Mouse (Mus musculus) kidney, postnatal 10 days (tissue): ENCODE data around the gene Yif1b.

Experiments
- DNase-seq: peaks from one replicate; pipeline ENCODE4 v3.0.0; 2021; ENCODE audit warnings: mixed read lengths

Yif1b gene

GRCm38 (mm10) chr7:29246015-29246414 is 7.9 kb downstream of the Yif1b start:
- no peak for DNase-seq

GRCm38 (mm10) chr7:29246619-29247313 is 8.6 kb downstream of the Yif1b start:
- no peak for DNase-seq

DNA sequence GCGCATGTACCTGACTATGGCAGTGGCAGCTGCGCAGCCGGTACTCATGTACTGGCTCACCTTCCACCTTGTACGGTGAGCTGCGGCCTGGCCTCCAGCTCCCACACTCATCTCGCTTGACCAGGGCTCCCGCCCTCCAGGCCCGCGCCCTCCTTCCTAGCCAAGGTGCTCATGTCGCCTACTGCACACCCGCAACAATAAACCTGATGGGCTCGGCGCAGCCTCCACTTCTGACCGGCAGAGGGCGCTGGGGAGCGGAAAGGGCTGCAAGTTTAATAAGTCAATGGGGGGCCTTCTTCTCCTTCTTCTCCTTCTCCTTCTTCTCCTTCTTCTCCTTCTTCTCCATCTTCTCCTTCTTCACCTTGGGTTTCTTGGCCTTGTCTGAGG is 9.2 kb downstream of the Yif1b start:
- peak; percentile 89 for DNase-seq

DNA sequence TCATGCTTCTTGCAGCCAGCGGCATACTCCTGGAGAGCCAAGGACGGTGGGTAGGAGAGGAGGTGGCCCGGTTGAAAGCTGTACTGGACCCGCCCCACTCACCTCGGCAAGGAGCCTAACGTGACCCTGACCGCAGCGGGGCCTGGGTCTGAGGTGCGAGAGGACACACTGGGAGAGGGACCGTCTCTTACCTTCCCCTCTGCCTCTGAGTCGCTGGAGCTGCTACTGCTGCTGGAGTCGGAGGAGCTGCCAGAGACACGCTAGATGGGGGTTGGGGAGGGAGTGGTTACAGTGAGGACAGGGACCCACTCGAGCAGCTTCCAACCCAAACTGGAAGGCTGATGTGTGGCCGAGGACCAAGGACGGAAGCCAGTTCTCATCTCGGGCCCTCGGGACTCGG is 9.6 kb downstream of the Yif1b start:
- DNase-seq = peak; percentile 62

DNA sequence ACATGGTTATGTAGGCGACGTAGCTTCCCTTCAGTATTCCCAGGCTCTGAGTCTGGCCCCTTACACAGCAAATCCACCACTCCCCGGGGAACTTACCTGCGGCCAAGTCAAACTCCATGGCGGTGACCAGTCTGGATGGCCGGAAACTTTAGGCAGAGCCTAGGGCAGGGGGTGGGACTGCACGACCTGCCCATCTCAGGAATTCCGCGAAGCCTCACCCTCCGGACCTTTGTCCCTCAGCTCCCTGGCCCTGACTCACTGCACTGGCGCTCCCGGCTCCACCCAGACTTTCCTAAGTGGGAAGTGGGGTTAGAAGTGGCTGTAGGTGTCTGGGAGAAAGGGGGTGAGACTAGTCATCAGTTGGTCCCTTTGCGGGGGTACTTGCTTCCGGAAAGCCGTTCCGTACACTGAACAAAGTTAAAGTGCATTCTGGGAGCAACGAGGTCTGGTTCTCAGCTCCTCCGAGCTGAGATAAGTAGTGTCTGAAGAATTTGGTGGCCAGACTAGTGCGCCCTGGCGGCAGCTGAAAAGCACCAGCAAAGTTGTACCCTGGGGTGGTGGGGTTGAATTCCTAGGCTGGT is 10.2 kb downstream of the Yif1b start, which contains the start of gene 2200002D01Rik:
TSS of gene 2200002D01Rik (minus strand) at position 206 of the 581 bp plus-strand sequence.
- DNase-seq = peak; percentile 72

DNA sequence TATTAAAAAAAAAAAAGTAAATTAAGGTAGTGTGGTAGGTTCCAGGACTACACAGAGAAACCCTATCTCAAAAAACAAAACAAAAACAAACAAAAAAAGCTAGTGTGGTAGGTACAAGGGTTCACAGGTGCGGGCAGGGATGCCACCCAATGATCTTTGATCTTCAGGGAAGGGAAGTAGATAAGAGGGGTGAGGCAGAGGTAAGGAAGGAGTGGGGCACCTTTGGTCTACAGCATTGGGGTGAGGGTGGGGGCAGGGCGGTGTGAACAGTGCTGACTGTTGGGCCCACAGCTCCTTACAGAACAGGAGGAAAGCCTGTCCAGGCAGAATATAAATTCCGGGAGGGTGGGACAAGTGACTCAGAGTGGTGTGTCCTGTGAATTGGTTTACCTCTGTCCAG is 13.0 kb downstream of the Yif1b start:
- DNase-seq = no peak

DNA sequence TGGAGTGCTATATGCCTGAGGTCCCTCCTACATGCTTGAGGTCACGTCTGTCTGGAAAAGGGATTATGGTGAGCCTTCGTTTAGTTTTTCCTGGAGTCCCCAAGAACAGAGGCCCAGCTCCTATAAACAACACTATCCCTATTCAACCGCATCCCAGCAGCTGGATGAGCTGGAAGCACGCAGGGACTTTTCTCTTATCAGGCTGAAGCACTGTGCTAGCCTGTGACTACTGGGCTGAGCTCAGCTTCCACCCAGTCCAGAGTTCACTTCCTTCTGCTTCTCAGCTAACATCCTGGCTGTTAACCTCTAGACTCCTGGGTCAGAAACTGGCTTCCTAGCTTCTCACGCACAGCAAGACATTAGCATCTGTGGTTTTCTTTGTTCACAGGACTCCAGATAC is 15.7 kb downstream of the Yif1b start:
- DNase-seq = peak; percentile 54

- DNase-seq = no peak
Measured at GRCm38 (mm10) chr7:29255875-29256274, 17.7 kb downstream of the Yif1b start.

DNA sequence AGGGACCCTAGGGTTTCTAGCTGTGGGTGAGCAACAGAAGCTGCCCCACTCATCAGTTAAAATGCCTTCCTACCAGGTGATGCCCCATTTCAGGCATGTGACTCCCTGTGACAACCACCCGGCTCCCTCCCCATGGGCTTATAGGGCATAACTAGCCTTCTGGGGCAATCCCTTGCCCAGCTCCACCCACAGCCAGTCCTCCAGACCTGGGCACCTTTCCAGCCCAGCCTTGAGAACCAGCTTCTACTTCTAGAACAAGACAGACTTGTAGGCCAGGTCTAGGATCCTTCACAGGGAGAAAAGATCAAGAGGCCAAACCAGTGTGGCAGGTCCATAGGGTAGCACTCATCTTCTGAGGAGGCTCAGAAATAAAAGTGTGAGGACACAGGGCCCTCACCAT is 19.2 kb downstream of the Yif1b start:
- peak; percentile 69 for DNase-seq

DNA sequence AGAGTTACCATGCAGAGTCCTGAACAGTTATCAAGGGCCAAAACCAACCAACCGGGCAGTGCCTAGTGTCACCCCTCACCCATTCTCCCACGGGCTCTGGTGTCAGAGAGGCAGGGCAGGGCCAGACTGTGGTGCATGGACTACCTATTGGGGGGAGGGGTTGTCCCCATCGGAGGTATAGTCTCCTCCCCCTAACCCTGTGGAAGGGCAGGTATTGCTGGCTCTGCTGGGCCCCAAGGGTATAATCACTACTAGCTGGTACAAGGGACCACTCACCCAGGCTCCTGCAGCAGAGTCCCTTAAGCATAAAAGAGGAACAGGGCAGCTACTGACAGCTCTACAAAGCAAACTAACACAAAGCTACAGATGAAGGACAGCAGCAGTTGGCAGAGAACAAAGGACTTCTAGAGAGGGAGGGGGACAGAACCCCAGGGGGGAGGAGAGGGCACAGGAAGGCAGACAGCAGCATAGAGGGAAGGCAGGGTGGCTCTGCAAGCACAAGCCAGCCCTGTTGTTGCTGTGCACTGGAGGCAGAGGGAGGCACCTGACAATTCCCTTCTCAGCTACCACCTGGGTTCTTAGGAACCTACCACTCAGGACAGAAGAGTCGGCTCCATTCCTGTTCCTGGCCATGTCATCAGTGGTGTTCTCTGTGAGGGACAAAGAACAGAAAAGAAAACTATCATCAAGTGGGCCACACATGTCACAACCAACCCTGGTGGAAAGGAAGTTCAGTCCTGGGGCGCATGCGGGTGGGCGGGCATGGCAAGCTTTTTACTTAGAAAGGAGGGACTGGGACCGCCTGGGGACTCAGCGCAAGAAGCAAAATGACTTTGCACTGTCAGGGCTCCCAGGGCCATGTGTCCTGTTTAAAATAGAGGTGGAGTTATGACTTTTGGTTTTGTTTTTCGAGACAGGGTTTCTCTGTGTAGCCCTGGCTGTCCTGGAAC is 21.9 kb downstream of the Yif1b start:
- no peak for DNase-seq

GRCm38 (mm10) chr7:29262151-29262550 is 24.0 kb downstream of the Yif1b start:
- no peak for DNase-seq

DNA sequence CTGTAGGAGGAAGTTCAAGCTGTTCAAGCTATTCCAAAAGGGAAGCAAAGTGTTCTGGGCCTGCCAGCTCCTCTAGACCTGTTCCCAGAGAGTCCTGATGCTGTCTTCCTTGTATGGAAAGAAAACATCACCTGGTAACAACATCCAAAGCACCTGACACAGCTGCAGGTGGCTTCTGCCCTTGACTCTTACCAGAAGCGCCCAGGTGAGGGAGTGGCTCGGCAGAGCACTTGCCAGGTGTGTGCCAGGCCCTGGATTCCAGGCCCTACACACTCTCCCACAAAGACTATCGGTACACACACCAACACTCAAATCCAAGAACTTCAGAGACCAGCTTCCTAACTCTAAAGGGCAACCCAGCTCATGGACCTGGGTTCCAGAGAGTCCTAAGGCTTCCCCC is 25.7 kb downstream of the Yif1b start:
- DNase-seq = no peak

DNA sequence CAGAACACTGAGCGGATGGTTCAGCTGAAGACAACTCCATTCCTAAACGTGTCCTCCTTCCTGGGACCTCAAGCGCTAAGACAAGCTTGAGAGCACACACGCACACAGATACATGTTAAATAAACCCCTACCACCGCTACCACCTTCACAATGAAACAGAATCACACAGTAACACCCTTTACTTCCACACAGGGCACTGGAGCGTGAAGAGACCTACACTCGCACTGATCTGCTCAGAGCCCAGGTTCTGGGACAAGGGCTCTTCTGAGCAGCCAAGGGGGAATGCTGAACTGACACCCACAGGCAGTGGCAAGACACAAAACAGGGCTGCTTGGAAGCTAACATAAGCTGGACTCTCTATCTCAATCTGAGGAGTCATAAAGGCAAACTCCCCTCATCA is 27.5 kb downstream of the Yif1b start:
- DNase-seq = no peak

- peak; percentile 22 for DNase-seq
Measured at GRCm38 (mm10) chr7:29266931-29267330, 28.8 kb downstream of the Yif1b start.

DNA sequence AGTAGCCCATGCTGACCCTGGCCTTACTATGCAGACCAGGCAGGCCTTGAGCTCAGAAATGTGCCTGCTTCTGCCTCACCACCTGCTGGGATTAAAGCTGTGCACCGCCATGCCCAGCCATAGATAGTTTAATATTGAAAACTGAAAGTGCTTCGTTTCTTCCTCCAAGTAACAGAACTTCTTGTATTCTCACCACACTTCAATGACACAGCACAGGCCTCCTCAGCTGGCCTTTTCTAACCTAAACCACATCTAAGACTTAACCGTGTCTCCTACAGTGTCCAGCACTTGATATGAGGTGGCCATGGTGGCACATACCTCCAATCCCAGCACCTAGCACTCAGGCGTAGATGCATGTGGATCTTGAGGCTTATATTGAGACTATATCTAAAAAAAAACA is 32.3 kb downstream of the Yif1b start:
- no peak for DNase-seq

GRCm38 (mm10) chr7:29271687-29272465 is 33.7 kb downstream of the Yif1b start:
- DNase-seq = peak; percentile 42

- DNase-seq = peak; percentile 67
Measured at GRCm38 (mm10) chr7:29276715-29277114, 38.6 kb downstream of the Yif1b start.

- no peak for DNase-seq
Measured at GRCm38 (mm10) chr7:29277510-29277909, 39.4 kb downstream of the Yif1b start.

DNA sequence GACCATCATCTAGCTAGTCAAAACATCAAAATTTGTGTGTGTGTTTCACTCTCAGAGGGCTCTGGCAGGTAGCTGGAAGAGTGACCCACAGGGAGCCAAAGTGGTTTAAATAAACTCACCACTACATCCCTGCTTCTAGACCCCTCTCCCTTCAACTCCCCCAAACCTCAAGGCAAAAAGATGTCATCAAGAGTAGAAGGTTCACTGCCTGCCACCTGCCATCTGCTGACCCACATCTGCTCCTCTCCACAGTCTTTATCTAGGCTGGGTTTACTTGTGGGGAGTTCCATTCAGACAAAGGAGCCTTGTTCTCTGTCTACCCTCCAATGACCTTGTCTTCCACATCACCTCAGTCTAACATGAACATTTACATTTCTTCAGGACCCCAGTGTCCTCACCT is 41.1 kb downstream of the Yif1b start:
- DNase-seq = no peak

GRCm38 (mm10) chr7:29279924-29280323 is 41.8 kb downstream of the Yif1b start:
- DNase-seq = no peak

DNA sequence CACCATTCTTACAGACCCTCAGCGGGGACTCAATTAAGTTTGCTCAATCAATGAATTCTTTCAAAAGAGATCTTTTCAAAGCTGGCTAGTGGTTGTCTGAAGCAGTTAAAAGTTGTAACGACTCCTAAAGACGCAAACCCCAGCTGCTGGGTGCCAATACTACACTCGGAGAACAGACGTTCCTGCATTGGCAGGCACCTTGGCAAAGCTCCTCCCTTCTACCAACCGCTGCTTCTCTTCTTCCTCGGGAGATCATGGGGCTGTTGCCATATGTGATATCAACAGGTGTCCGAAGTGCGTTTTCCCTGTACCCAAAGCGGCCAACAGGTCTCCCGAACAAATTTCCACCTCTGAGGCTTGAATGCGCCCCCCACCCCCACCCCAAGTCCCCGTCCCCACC is 42.7 kb downstream of the Yif1b start:
- no peak for DNase-seq

DNA sequence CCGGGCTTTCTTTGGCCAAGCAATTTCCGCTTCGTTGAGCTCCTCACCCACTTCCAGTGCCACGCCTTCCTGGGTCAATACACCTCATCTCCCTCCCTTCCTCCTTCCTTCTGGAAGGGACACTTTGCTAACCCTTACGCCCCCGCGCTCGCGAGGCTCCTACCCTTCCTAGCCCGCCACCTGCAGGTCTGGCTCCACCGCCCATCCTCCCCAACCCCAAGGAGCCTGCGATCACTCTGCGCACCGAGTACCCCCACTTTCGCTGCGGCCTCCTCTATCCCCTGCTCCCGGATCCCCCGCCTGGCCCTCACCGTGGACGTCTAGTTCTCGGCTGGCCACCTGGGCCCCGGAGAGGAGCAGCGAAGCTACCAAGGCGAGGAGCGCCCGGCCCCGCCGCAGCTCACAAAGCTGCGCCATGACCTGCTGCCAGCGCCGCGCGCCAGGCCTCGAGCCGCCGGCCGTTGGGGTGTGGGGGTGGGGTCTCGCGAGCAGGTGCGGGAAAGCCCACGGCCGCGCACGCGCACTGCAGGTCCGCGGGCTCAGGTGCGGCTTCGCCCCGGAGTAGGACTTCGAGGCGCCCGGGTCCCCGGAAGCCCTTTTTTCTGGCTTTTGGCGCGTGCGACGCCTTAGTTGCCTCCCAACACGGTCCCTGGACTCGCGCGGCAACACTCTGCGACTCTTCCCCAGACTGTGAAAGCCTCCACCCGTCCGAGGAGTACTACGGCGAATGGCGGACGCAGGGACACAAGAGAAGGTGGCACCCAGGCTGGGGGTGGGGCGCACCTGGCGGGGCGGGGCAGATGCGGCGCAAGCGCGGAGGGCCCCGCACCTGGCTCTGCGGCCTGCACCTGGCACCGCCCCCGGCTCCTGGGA is 43.3 kb downstream of the Yif1b start, which contains the start of gene Spint2:
TSS of gene Spint2 (minus strand) at position 712 of the 873 bp plus-strand sequence.
- DNase-seq = peak; percentile 93
